Mouse (Mus musculus) layer of hippocampus, postnatal 10 days (tissue): ENCODE results near the gene Cnp. TPM values are rescaled to one million over a fixed set of nuclear protein-coding genes. Genes with fewer than 3 reads are reported as not detected.
"Not testable (repeated sequence)": the region's sequence is repeated elsewhere in the genome, so short reads cannot be mapped to it uniquely, and the experiment has no call there.

ENCODE experiments used
- DNase-seq, 2 experiments: peaks; one replicate each; pipeline ENCODE4 v3.0.0; 2021; ENCODE audit warnings: low spot score in 2 of 2
- total RNA-seq, 2 experiments: library from RNA; stranded (reverse); gene quantifications; 2 replicates each; pipeline ENCODE4 v1.2.3; 2021

The Cnp gene
- total RNA-seq, 2 experiments from 2014 or later, result 88.0 to 92.7 TPM

DNA sequence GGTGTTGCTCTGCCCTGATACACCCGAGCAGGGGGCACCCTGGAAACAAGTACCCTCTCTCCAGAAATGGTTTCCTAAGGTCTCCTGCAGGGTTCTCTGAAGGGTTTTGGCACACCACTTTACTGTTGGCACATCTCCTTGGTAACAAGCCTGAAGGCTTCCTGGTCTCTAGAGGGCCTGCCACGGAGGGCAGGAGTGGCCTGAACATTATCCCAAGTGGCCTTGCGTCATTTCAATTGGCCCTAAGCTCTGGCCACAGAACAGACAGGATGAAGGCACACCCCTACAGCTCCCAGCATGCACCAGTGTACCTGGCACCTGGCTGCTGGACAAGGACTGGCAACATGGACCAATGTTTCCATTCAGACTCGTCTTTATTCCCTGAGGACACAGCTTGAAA is 21.9 kb upstream of the Cnp start:
- no peak for DNase-seq

DNA sequence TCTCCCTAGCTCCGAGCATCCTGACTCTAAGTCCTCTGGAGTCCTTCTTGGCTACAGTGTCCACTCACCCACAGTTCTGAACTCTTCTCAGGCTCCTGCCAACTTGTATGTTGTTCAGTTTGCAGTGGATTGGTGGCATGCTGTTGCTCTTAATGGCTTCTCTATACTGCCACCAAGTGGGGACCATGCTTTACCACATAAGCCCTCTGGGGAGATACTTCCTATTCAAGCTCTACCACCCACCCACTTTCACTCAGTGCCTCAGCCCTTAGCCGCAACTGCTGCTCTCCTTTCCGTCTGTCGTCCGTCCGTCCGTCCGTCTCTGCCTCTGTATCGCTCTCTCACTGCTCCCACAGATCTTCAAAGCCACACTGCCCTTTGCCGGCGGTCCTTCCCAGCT is 19.1 kb upstream of the Cnp start:
- DNase-seq, result peak; percentile 60 to 68

DNA sequence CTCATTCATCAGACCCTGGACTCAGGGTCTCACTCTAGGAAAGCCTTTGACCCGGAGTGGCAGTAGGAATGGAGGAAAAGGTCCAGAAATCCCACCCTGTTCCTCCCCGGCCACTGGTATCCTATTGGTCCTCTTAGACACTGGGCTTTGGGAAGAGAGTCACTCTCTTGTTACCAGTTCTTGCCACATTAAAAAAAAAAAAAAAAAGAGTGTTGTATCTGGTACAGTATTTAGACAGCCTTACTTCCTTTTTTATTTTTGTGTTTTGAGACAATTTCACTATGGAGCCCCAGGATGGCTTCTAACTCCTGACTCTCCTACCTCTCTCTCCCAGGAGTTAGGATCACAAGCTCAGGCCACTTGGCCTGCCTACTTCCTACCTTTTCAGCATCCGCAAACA is 17.1 kb upstream of the Cnp start:
- no peak for DNase-seq

DNA sequence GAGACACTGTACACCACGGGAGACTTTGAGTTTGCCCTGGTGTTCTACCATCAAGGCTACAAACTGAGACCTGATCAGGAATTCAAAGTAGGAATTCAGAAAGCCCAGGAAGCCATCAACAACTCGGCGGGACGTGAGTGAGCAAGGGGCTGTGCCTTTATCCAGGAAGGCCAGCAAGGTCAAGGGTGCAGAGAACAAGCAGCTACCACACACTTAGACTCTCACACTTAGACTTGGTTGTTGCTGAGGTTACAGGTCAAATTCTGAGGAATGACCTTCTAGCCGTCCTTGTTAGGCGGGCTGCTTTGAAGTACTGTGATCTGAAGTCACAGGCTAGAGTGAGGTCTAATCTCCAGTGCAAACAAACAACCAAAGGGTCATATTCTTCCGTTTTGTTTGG is 15.2 kb upstream of the Cnp start:
- no peak for DNase-seq

DNA sequence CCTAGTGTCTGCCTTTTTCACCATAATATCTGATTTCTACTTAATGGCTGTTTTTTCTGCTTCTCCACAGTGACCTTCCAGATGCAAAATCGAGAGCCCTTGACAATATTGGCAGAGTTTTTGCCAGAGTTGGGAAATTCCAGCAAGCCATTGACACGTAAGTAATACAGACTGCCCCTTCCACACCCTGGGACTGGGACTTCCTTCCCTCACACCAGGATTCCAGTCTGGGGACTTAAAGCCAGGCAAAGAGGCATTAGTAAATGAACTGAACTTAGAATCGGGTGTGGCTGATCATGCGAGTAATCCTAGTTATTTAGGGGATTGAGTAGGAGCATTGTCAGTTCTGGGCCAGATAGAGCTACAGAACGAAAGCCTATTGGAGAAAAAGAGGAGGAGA is 13.0 kb upstream of the Cnp start:
- DNase-seq, result no peak

DNA sequence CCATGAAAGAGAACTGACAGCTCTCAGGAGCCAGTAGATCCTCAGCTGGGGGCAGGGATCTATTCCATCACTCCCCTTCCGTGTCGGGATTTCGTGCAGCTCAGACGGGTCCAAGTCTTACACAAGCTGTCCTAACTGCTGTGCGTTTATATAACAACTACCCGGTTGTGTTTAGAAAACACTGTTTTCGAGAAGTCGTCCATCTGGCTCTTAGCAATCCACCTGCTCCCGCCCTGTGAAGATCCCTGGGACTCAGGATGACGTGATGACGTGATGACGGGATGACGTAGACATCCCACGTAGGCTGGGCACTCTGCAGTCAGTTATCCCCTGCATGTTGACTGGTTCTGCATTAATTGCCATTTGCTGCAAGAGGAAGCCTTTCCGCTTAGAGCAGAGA is 10.4 kb upstream of the Cnp start:
- peak; percentile 51 to 60 for DNase-seq

DNA sequence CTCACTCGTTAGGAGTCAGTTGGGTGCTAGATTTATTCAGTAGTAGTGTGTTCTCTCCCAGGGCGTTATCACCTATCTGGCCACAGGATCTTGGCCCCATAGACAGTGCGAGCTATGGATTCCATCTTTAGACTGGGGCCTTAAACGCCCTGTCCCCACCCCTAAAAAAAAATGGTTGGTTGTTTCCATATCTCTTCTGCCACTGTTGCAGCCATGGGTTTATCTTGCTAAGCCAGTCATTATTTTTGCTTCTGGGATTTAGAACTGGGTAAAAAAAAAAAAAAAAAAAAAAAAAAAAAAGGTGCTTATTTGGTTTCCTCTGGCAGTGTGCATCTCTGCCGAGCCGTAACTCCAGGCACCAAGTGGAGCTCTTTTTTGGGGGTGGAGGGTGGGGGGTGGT is 10.0 kb upstream of the Cnp start:
- DNase-seq, result no peak

DNA sequence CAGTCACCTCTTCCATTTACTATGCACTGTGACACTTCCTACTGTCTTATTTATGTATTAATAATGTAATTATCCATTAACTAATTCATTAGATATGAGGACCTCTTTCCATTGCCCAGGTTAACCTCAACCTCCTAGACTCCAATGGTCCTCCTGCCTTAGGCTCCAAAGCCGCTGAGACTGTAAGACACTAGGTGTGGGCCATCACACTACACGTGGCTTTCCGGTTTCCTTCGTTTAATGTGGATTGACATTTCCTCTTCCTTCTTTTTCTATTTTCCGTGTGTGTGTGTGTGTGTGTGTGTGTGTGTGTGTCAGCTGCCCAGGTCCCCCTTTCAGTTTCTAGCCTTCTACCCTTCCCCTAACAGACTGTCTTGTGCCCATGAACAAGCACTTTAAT is 7.5 kb upstream of the Cnp start:
- no peak for DNase-seq

DNA sequence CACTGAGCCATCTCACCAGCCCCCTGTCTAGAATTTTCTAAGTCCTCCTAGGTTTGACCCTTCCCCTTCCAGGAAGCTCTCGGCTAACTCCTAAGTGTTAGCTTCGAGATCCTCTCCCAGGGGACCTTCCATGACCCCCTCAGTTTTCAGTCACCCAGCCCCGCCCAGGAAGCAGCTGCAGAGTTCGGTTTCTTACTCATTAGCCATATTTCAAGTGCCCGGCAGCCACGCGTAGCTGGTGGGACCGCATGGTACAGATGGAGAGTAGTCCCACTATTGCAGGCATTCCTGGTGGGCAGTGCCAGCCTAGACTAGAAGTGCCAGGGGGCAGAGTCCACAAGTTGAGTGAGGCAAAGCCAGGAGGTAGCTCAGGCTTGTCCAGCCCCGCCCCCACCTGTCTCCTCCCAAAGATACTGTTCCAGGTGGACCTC is 6.9 kb upstream of the Cnp start:
- no peak for DNase-seq

DNA sequence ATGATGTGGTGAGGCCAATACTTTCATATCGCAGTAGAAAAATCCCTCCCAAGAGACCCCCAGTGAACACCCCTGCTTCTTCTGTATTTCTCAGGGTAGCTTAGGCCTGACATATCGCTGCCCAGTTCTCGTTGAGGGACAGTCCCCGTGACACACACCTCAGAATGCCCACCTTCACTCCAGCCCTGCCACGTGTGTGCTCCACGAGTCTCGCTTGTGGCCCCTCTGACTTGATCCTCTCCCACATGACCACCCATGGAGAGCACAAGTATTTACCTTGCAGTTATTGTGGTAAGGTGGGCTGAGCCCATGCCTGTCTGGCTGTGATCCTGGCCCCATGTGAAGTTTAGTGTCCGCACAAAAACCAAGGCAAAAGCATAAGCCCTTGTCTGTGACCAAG is 6.0 kb upstream of the Cnp start:
- DNase-seq, result no peak

DNA sequence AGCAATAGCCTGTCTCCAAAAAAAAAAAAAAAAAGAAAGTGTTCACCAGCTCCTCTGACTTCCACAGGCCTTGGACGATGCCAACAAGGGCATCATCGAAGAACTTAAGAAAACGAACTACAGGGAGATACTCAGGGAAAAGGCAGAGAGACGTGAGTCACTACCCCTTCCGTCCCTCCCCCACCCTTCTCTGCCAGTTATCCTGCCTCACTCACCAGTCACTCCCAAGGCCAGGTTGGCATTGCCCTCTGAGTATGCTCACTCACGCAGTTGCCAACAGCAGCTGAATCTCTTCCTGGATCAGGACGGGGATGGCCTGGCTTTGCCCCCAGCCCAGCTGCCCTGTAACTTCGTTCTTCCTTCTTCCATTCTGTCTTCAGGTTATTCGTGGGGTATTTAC is 4.9 kb upstream of the Cnp start:
- DNase-seq, result no peak

DNA sequence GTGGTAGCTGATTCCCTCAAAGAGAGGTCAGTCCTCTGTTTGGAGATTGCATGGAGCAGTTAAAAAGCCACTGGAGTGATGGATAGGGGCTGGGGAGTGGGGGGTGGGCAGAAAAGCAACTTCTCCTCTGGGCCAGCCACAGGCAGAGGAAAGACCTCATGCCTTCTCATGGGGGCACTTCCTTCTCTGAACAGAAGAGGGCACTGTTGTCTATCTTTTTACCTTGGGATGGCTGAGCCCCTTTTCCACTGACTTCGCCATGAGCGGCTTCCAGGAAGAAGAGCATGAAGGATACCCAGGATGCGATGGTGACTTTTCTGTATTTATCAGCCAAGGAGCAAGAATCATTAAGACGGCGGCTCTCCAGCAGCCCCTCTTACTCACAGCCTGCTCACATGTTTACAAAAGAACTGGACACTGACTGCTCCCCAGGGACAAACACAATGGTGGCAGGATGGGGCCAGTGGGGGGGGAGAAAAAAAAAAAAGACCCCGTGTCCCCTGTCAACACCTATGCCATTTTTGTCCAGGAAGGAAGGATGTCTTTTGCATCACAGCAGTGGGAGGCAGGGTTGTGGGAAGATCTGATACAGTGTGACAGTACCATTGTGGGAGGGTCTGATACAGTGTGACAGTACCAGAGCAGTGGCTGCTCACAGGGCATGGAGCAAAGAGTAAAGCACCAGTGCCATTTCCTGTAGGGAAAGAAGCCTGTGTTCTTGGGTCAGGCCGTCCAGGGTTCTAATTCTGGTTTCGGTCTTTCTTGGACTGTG is 4.1 kb upstream of the Cnp start:
- DNase-seq, result peak; percentile 84 to 87

DNA sequence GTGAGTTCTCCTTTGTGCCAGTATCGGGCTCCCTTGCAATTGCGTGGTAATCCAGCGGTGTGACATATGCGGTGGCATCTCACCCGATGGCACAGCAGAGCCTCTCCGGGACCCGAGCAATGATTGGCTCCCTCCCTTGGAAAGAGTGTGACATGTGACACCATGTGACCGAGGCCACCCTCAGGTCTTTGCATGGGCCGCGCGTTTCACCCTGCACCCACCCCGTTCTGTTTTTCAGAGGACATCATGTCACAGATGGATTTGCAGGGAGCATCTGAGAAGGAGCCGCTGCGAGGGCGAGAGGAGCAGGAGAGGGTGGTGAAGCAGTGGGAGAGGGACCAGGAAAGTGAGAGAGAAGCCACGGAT is 3.5 kb upstream of the Cnp start:
- DNase-seq, result no peak

DNA sequence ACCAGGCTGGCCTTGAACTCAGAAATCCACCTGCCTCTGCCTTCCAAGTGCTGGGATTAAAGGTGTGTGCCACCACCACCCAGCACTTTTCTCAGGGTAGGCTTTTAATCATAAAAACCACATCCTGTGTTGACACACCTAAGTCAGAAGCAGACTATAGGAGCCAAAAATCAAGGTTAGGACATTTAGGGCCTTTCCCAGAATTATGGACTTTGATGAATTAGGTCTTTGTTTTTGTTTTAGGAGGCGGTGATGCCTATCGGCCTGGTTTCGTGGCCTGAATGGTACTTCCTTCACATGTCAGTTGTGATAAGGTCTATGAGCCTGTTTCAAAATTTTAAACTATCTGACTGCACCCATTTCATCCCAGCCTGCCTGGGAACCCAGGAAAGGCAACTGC is 516 bp upstream of the Cnp start:
- no peak for DNase-seq

DNA sequence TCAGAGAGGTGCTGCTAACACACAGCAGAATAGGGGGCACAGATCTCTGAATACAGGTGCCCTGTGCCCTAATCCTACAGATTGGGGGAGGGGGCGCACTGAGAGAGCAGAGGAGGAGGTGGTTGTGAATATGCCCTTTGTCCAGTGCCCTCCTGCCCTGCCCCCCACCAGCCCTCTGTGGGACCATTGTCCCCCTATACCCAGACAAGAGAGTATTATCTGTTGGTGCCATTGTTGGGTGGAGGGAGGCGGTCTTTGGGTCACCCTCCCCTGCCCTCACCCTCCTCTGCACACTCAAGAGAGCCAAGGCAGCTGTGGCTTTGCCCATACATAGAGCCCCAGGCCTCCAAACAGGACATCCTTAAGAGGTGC is 766 bp downstream of the Cnp start:
- peak in 1 of 2 experiments; percentile 47 for DNase-seq

DNA sequence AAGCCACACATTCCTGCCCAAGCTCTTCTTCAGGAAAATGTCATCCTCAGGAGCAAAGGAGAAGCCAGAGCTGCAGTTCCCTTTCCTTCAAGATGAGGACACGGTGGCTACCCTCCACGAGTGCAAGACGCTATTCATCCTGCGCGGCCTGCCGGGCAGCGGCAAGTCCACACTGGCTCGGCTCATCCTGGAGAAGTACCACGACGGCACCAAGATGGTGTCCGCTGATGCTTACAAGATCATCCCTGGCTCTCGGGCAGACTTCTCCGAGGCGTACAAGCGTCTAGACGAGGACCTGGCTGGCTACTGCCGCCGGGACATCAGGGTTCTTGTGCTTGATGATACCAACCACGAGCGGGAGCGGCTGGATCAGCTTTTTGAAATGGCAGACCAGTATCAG is 1.6 kb downstream of the Cnp start:
- no peak for DNase-seq

DNA sequence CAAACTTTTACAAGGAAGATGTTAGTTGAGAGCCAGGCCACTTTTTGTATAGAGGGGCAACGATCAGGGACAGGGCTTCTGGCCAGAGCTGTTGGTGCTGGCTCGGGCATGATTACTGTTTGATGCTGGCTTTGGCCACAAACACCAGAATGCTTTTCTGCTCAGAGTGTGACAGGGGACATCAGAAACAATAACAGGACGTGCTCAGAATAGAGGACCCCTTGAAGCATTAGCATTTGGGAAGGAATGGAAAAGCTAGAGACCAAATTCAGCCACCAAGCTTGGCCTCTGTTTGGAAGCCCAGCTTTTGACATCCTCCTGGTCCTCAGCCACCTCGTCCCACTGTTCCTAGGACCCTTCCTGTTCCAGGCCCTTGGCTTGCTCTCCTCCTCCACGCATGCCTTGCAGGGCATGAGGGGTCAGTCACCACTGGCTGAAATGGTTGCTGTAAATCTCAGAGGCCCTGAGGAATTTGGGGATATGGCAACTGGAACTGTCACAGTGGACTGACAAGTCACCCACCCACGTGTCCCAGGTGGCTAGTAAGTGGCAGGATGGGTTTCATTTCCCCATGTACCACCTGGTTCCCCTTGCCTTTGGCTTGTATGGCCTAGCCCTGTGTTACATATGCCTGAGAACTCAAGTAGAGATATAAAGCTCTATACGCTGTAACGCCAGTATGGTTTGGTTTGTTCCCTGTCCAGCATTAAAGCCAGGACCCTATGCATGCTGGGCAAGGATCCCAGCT is 3.3 kb downstream of the Cnp start:
- DNase-seq, result no peak

DNA sequence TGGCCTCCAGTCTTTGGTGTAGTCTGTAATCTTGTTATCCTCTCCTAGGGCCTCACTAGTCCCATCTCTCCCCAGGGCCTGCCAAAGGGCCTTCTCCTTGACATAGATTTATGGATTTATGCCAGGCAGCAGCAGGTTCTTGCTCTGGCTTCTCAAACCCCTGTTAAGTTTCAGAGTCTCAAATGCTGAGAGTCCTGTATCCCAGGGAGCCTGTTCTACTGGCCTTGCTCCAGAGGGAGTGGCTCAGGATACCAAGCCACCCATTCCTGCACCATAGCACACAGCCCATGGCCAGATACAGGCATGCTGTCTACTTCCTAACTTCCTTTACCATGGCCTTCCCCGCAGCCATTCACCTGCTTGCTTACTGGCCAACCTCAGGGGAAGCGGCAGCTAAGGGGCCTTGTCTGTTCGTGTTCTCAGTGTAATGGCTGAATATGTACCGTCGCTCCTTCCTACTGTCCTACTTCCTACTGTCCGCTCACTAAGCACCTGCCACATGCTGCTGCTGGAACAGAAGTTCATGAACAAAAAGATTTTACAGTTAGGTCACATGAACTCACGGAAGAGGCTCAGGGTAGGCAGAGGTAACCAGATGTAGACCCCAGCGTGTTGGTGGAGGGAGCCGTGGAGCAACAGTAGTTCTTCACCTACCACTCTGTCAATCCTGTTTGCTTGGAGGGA is 4.6 kb downstream of the Cnp start:
- DNase-seq, result no peak

DNA sequence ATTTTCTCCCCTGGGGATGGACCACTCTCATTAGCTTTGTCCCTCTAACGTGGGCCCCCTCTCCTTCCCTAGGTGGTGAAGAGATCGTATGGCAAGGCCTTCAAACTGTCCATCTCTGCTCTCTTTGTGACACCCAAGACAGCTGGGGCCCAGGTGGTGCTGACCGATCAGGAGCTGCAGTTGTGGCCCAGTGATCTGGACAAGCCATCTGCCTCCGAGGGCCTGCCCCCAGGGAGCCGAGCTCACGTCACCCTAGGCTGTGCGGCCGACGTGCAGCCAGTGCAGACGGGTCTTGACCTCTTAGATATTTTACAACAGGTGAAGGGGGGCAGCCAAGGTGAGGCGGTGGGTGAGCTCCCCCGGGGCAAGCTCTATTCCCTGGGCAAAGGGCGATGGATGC is 5.6 kb downstream of the Cnp start:
- DNase-seq, result no peak

DNA sequence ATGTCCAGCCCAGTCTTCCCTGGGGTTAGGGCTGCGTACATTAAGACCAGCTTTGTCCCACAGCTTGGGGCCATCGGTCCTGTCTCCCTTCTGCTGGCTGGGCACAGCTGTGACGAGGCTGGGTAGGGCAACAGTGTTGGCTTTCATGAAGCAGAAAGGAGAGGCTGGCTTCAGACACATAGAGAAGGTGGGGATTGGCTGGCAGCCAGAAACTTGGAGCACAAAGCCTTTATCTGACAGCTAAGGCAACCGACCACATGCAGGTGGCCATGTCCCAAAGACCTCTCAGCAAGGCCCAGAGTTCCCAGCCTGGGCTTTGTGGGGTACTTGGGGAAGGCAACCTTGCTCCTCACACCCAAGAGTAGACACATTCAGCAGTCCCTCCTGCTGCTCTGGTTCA is 7.1 kb downstream of the Cnp start:
- peak; percentile 59 to 66 for DNase-seq

DNA sequence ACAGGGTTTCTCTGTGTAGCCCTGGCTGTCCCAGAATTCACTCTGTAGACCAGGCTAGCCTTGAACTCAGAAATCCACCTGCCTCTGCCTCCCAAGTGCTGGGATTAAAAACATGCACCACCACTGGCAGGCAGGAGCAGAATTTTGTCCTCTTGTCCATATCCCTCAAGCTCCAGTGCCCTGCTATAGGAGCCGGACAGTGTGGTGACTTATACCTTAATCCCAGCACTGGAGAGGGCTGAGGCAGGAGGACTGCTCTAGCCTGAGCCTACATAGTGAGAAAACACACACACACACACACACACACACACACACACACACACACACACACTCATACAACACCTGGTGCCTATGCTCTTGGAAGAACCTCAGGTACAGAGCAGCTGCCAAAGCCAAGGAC is 7.7 kb downstream of the Cnp start:
- not testable (repeated sequence) for DNase-seq

DNA sequence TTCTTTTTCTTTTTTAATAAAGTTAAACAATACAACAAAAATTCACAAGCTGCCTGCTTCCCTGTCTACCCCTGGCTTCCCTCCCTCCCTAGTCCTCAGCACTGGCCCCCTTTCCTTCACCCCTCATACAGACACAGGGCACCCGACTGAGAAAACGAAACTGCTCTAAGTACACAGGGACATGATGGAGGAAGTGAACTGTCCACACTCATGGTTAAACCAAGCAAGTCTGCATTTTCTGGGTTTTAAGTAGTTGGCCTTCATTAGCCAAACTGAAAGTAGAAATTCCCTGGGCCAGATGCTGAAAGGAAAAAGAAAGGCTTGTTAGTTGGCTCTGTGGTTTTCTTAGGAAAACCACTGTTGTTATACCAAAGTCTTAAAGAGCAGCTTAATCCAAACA is 8.1 kb downstream of the Cnp start:
- DNase-seq, result no peak

DNA sequence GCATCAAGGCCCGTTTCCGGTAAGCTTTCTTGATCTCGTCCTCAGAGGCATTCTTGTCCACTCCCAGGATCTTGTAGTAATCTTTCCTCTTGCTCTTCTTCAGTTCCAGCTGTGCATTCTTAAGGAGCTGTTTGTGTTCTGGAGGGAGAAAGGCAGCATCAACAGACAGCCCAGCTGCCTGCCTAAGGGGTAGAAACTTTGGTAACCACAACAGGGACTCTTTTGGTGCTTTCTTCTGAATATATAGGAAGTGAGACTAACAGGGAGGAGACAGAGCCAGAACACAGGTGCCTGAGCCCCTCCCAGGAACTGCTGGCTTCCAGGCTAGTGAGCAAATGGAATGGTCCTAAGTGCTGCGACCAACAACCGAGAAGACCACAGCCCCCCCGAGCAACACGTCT is 9.9 kb downstream of the Cnp start:
- DNase-seq, result no peak
